Mouse (Mus musculus) bone marrow macrophage, adult 2 months (primary cell): ENCODE results near the gene Supt20.

Experiments
- CTCF ChIP-seq: IDR thresholded peaks from 2 replicates; pipeline ENCODE4 v1.5.1; 2012; ENCODE audit warnings: low read depth, mild to moderate bottlenecking, low read length, moderate library complexity
- POLR2A ChIP-seq: IDR thresholded peaks from 2 replicates; pipeline ENCODE4 v1.6.1; 2012; ENCODE audit warnings: mild to moderate bottlenecking, low read depth, low read length, borderline replicate concordance

DNA sequence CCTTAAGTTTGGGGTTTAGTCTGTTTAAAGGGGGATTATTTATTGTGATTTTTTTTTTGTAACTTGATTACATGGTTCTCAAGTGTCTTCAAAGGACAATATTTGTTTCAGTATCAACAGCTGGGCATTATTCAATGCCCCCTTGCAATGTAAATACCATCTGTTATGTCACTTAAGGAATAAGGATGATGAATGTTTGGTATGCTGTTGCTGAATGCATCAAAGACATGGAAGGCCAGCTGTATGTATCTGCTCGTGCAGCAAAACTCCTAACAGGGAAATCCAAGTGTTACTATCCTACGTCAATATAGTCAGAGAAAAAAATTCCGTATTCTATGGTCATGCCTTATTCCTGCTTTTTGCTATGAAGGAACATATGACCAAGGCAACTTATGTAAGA, 24.5 kb upstream of the Supt20 start:
- no peak for TF ChIP-seq POLR2A
- no peak for TF ChIP-seq CTCF
